Comparison of ENCODE assay signal across 7 mouse cellular contexts in the genomic region with DNA sequence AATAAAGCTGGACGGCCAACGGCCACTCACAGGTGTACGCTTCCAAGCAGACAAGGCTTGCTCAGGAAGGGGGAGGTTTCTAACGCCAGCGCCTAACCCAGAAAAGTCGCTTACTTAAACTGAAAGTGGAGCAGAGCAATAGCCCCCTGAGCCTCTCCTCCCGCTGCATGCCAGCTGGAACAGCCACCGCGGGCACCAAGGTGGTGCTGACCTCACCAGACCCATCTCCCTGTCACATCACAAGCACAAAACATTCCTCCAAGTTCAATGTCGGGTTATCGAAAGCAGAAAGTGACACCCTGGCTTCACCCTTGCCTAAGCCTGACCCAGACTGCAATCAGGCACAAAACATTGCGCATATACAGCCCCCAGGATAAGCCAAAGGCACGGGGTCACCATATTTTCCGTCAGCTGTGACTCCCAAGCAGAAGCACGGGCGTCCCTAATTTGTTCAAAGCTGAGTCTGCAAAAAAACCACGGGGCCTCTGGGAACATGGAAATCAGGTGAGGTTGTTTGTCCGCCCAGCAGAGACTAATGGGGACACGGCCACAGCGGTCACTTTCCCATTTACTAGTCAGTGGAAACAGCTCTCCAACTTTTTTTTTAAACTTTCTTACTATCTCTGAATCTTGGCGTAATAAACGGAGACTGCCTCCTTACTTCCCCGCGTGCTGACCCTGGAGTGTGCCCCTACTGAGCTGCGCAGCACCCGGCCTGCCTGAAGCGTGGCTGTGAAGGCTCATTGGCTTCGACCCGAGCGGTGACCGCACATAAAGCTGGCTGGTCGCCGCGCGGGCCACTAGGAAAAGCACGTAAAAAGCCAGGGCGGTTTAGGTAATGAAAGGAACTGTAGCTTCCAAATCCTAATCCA. TPM values are rescaled to one million over a fixed set of nuclear protein-coding genes. Genes with fewer than 3 reads are reported as not detected.
A peak's percentile ranks its signal among the peaks of the same experiment; 100 is the strongest.
DNase-seq lines count a peak whose midpoint lies in the region; ATAC-seq and TF ChIP-seq lines count a peak whose summit lies in the region.

No protein-coding gene starts in this region.

- H3K9me3 ChIP-seq in MEL (replicated peaks; ENCODE audit: insufficient read depth, low read length) = no peaks in the 10 kb centered on the region
- no peaks in the 10 kb centered on the region for H3K9me3 ChIP-seq in heart, embryonic 11.5 days (replicated peaks; ENCODE audit: control insufficient read depth, low read length)
- H3K9me3 ChIP-seq in kidney, embryonic 16.5 days (ENCODE audit: low read length) = no peaks in the 10 kb centered on the region
- H3K9me3 ChIP-seq in midbrain, embryonic 10.5 days (replicated peaks) = no peaks in the 10 kb centered on the region

- peaks cover 0 to 30% of the 10 kb centered on the region in 2 experiments; a peak in 2 of 4 replicates for H3K36me3 ChIP-seq in MEL (ENCODE audit: control insufficient read depth in 1 of 2, insufficient read depth in 2 of 2, low read length in 2 of 2)
- no peaks in the 10 kb centered on the region for H3K36me3 ChIP-seq in heart, embryonic 11.5 days (ENCODE audit: control insufficient read depth, insufficient read depth, low read length)
- no peaks in the 10 kb centered on the region for H3K36me3 ChIP-seq in kidney, embryonic 16.5 days (ENCODE audit: insufficient read depth, low read length)
- no peaks in the 10 kb centered on the region for H3K36me3 ChIP-seq in midbrain, embryonic 10.5 days

- H3K27ac ChIP-seq in MEL (ENCODE audit: control insufficient read depth, low read depth, low read length) = peak overlapping the region; percentile 12
- no peak overlapping the region for H3K27ac ChIP-seq in brown adipose tissue, adult 24 weeks (replicated peaks; ENCODE audit: low read depth, low read length)
- H3K27ac ChIP-seq in heart, embryonic 11.5 days (ENCODE audit: low read depth, low read length) = no peak overlapping the region
- peak overlapping the region; percentile 16; the same call in 1 of the 2 replicates for H3K27ac ChIP-seq in kidney, embryonic 16.5 days (ENCODE audit: low read length)
- H3K27ac ChIP-seq in midbrain, embryonic 10.5 days (replicated peaks) = no peak overlapping the region

- TF ChIP-seq POLR2A in MEL (IDR thresholded peaks at IDR 0.05; ENCODE audit: control insufficient read depth in 1 of 2, insufficient read depth in 1 of 2, low read depth in 1 of 2, low read length in 2 of 2, poor library complexity in 1 of 2) = no peak

- peak overlapping the region; percentile 66 to 87 for H3K4me3 ChIP-seq in MEL (ENCODE audit: control insufficient read depth in 1 of 2, insufficient read depth in 1 of 2, low read depth in 2 of 2, low read length in 2 of 2)
- peak overlapping the region; percentile 71 for H3K4me3 ChIP-seq in brown adipose tissue, adult 24 weeks (ENCODE audit: insufficient read depth, low read depth, low read length)
- H3K4me3 ChIP-seq in heart, embryonic 11.5 days (ENCODE audit: low read depth, low read length) = peak overlapping the region; percentile 60
- peak overlapping the region; percentile 68 for H3K4me3 ChIP-seq in kidney, embryonic 16.5 days (ENCODE audit: low read length)
- peak overlapping the region; percentile 72 for H3K4me3 ChIP-seq in midbrain, embryonic 10.5 days

- peaks cover 35% of the 10 kb centered on the region for H3K79me2 ChIP-seq in MEL (ENCODE audit: control insufficient read depth, insufficient read depth, low read length, poor library complexity)

- peak; percentile 71 for DNase-seq in MEL (ENCODE audit: low read depth, low spot score)
- DNase-seq in midbrain, embryonic 10.5 days (ENCODE audit: low spot score) = peak; percentile 53
- DNase-seq in layer of hippocampus, adult 11-12 months (ENCODE audit: low spot score) = no peak
- no peak for DNase-seq in left cerebral cortex, adult 8-10 months (ENCODE audit: low spot score in 2 of 2)

- ATAC-seq in heart, embryonic 11.5 days (replicated peaks; ENCODE audit: insufficient number of reproducible peaks, low FRiP score, low TSS enrichment) = no peak
- no peak for ATAC-seq in kidney, embryonic 16.5 days (ENCODE audit: low FRiP score, low TSS enrichment)

- TF ChIP-seq CTCF in MEL (IDR thresholded peaks at IDR 0.05 in 2 of 3, conservative IDR thresholded peaks at IDR 0.05 in 1 of 3; ENCODE audit: control insufficient read depth in 1 of 3, insufficient read depth in 1 of 3, low read depth in 2 of 3, low read length in 3 of 3, poor library complexity in 1 of 3, severe bottlenecking in 1 of 3) = no peak

- no peaks in the 10 kb centered on the region for H3K27me3 ChIP-seq in MEL (ENCODE audit: control insufficient read depth in 1 of 2, insufficient read depth in 2 of 2, low read length in 2 of 2)
- H3K27me3 ChIP-seq in heart, embryonic 11.5 days (ENCODE audit: control insufficient read depth, insufficient read depth, low read length) = peaks cover 44% of the 10 kb centered on the region
- peaks cover 40% of the 10 kb centered on the region for H3K27me3 ChIP-seq in kidney, embryonic 16.5 days (ENCODE audit: insufficient read depth, low read length)
- H3K27me3 ChIP-seq in midbrain, embryonic 10.5 days (ENCODE audit: low read depth, poor library complexity, severe bottlenecking) = peaks cover 88% of the 10 kb centered on the region

- WGBS in heart, embryonic 11.5 days (ENCODE audit: insufficient replicate concordance) = 2% methylated on average over 37 of the region's 37 CpGs
- 2% methylated on average over 37 of the region's 37 CpGs for WGBS in kidney, embryonic 16.5 days
- 2% methylated on average over 37 of the region's 37 CpGs for WGBS in midbrain, embryonic 10.5 days

- no peak for TF ChIP-seq RAD21 in MEL (IDR thresholded peaks at IDR 0.05; ENCODE audit: low read depth, low read length)

- TF ChIP-seq EP300 in MEL (IDR thresholded peaks at IDR 0.05; ENCODE audit: low read depth in 1 of 2, low read length in 2 of 2) = no peak

- peak overlapping the region; percentile 68 for H3K9ac ChIP-seq in MEL (ENCODE audit: control insufficient read depth, low read depth, low read length, poor library complexity, severe bottlenecking)
- peak overlapping the region; percentile 65 for H3K9ac ChIP-seq in heart, embryonic 11.5 days (ENCODE audit: low read depth, low read length)
- H3K9ac ChIP-seq in kidney, embryonic 16.5 days (replicated peaks; ENCODE audit: low read length) = peak overlapping the region; percentile 75

- peak overlapping the region; percentile 100 for H3K4me2 ChIP-seq in heart, embryonic 11.5 days
- H3K4me2 ChIP-seq in kidney, embryonic 16.5 days (replicated peaks; ENCODE audit: low read depth, low read length) = peak overlapping the region; percentile 98

- peaks cover 3 to 42% of the 10 kb centered on the region in 2 experiments; a peak in 3 of 4 replicates for H3K4me1 ChIP-seq in MEL (ENCODE audit: control insufficient read depth in 1 of 2, insufficient read depth in 2 of 2, low read length in 2 of 2)
- no peaks in the 10 kb centered on the region for H3K4me1 ChIP-seq in brown adipose tissue, adult 24 weeks (ENCODE audit: control insufficient read depth, insufficient read depth, insufficient read length, low read length)
- peaks cover 8% of the 10 kb centered on the region for H3K4me1 ChIP-seq in heart, embryonic 11.5 days (ENCODE audit: control insufficient read depth, insufficient read depth, low read length)
- peaks cover 33% of the 10 kb centered on the region for H3K4me1 ChIP-seq in kidney, embryonic 16.5 days (ENCODE audit: insufficient read depth, low read length)
- H3K4me1 ChIP-seq in midbrain, embryonic 10.5 days = peaks cover 42% of the 10 kb centered on the region

TF ChIP-seq in MEL, 35 proteins besides CTCF, POLR2A, EP300 and RAD21 (continues in another document):
- TF ChIP-seq NRF1 (IDR thresholded peaks at IDR 0.05; ENCODE audit: insufficient read depth, low read depth, low read length, poor library complexity, severe bottlenecking) (peak; percentile 56; the same call in 1 of the 2 replicates), ETS1 (IDR thresholded peaks at IDR 0.05; ENCODE audit: low read depth, low read length) (peak; percentile 28), MYB (IDR thresholded peaks at IDR 0.05; ENCODE audit: low read depth, low read length) (no peak), MYC (IDR thresholded peaks at IDR 0.05; ENCODE audit: low read depth, low read length) (peak; percentile 64; the same call in 1 of the 2 replicates), CHD1 (IDR thresholded peaks at IDR 0.05; ENCODE audit: low read depth, low read length) (0 out of 2 replicates have a peak, but pooled peaks have one; percentile 9), TAL1 (IDR thresholded peaks at IDR 0.05; ENCODE audit: low read length) (no peak), KAT2A (conservative IDR thresholded peaks at IDR 0.05; ENCODE audit: low read depth, low read length) (no peak), HCFC1 (IDR thresholded peaks at IDR 0.05; ENCODE audit: low read depth, low read length) (0 out of 2 replicates have a peak, but pooled peaks have one; percentile 14), ELF1 (IDR thresholded peaks at IDR 0.05; ENCODE audit: low read depth, low read length) (no peak), TCF12 (IDR thresholded peaks at IDR 0.05; ENCODE audit: low read depth, low read length) (no peak; the same call in 1 of the 2 replicates), TBP (IDR thresholded peaks at IDR 0.05; ENCODE audit: low read depth, low read length) (0 out of 2 replicates have a peak, but pooled peaks have one; percentile 0), ZKSCAN1 (IDR thresholded peaks at IDR 0.05; ENCODE audit: low read depth, low read length) (no peak), SIN3A (IDR thresholded peaks at IDR 0.05; ENCODE audit: low read length) (no peak), USF2 (IDR thresholded peaks at IDR 0.05; ENCODE audit: borderline replicate concordance in 1 of 2, insufficient read depth in 1 of 2, low read depth in 1 of 2, low read length in 2 of 2) (no peak), RCOR1 (IDR thresholded peaks at IDR 0.05; ENCODE audit: low read depth, low read length) (no peak), UBTF (IDR thresholded peaks at IDR 0.05; ENCODE audit: borderline replicate concordance, insufficient read depth, low read depth, low read length) (no peak), POLR2AphosphoS2 (IDR thresholded peaks at IDR 0.05; ENCODE audit: low read length) (no peak), GABPA (IDR thresholded peaks at IDR 0.05; ENCODE audit: low read depth, low read length) (no peak)

RNA-seq across cellular contexts. Expression of gene Ankrd33b, which starts 1.6 kb away (rescaled TPM):
- 12.0 and 16.1 TPM in 2 replicates for total RNA-seq in MEL (2012; rRNA removed)
- 10 to 100 TPM in 1 of 2 experiments, not detected in 1; 11.1 TPM for polyA plus RNA-seq in MEL (2012; ENCODE audit: insufficient read depth in 1 of 2, insufficient read length in 2 of 2, low read depth in 1 of 2, low replicate concordance in 2 of 2, missing spikeins in 1 of 2)
- 0.67 and 0.91 TPM in 2 replicates for polyA plus RNA-seq in brown adipose tissue, adult 24 weeks (2012; ENCODE audit: insufficient read depth, insufficient read length, missing spikeins)
- polyA plus RNA-seq in heart, embryonic 11.5 days (2014; fragmentation: Nextera tagmentation; extraction: Ambion mirVana) = 2.1 and 2.2 TPM in 2 replicates
- polyA plus RNA-seq in kidney, embryonic 16.5 days (2015; fragmentation: Nextera tagmentation; extraction: Ambion mirVana) = 8.5 and 8.6 TPM in 2 replicates
- 0.56 and 0.77 TPM in 2 replicates for polyA plus RNA-seq in midbrain, embryonic 10.5 days (2016; fragmentation: Nextera tagmentation; extraction: Ambion mirVana)
- 10 to 100 TPM; 61.4 to 76.2 (median 72.9) TPM for total RNA-seq in left cerebral cortex, adult 8-10 months (2022)

Comparison
In these comparisons a context has a peak if more than half of its experiments do, and no peak if none do; other contexts are left out.
1. DNase-seq: peak in MEL (single experiment) and midbrain, embryonic 10.5 days (single experiment); none in layer of hippocampus, adult 11-12 months (single experiment) and left cerebral cortex, adult 8-10 months (0 of 2).
2. H3K27ac ChIP-seq: peak in MEL (single experiment) and kidney, embryonic 16.5 days (single experiment); none in brown adipose tissue, adult 24 weeks (single experiment), heart, embryonic 11.5 days (single experiment) and midbrain, embryonic 10.5 days (single experiment).
3. Peak in every context shown above with its lines, with median percentiles within 50 percentile points of each other: H3K4me3 ChIP-seq and H3K9ac ChIP-seq.